Mouse (Mus musculus) left cerebral cortex, postnatal 36 days (tissue): ENCODE data around the gene Lamp3. TPM values are rescaled to one million over a fixed set of nuclear protein-coding genes. Genes with fewer than 3 reads are reported as not detected.
"Not testable (repeated sequence)": the region's sequence is repeated elsewhere in the genome, so short reads cannot be mapped to it uniquely, and the experiment has no call there.

ENCODE experiments used
- DNase-seq, 2 experiments: peaks; one replicate each; pipeline ENCODE4 v3.0.0; 2021 to 2022; ENCODE audit warnings: low spot score in 2 of 2, mixed read lengths in 1 of 2
- intact Hi-C: fragments of 180-260 bp; cut with DNase I; formaldehyde crosslinking; loops from one replicate; pipeline ENCODE4 v1.15.1; 2025
- total RNA-seq, 2 experiments: library from RNA; stranded (reverse); gene quantifications; 2 replicates each; pipeline ENCODE4 v1.2.3; 2021

Lamp3 gene
- under 1 TPM; 0.15 to 0.16 TPM for total RNA-seq

DNA sequence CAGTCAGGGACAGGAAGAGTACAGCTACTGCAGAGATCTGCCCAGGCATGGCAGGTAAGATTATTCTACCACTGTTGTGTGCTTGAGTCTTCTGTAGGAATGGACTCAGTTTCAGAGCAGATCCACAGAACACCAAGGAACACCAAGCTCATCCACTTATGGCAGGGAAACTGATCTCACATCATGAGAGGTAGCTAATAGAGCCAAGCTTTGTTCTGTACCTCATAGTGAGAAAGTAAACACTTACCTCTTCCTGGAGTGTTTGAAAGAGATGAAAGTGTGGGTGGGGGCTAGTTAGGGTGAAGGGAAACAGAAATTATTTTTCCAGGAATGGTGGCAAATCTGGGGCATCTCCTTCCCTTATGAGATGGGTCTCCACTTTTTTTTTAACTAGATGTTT, at the start of gene Lamp3:
Gene Lamp3 (minus strand): TSS at position 160 of the 400 bp plus-strand sequence.
- no peak for DNase-seq
- intact Hi-C loops, result no loop called here

DNA sequence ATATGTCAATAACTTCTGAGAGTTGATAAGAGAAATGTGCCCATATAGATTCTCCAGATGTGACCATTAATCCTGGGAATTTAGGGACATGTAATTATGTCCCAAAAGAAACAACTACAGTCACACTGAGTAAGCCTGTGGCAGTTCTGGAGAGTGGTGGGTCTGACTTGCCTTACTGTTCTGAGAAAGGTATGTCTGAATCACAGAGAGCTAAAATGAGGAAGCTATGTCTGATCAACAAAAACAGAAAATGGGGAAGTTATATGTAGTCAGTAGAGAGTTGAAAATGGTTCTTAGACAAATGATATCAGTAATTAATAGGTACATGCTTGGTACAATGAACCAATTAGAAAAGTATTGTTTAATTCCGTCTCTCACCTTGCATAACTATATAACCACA, 26.7 kb upstream of the Lamp3 start:
- no peak for DNase-seq
- intact Hi-C loops, result no loop called here

DNA sequence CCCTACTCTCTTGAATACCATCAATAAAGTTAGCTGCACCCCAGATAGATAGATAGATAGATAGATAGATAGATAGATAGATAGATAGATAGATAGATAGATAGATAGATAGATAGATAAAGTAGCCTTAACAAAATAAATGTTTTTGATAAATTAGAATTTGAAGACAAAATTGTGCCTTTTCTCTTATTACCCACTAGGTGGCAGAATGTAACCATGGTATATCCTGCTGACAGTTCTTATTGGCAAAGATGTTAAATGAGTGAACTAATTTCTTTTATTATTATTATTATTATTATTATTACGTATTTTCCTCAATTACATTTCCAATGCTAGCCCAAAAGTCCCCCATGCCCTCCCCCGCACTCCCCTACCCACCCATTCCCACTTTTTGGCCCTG, 18.0 kb upstream of the Lamp3 start:
- DNase-seq, intact Hi-C loops: not testable (repeated sequence)

DNA sequence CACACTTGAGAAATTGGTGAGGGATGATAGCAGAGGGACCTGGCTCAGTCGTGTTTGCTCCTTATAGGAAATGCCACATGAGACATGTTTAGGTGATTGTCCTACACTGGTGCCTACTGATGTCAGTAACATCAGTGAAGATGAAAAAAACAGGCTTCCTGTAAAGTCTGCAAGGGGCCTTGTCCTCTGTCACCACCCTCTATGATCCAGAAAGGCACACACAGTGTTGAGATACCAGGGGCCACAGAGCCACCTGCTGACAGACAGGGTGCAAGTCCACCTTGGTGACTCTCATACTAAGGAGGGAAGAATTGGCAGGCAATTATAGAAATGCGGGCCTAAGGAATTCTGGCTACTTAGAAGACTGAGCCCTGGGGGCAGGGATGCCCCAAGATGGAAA, 14.8 kb upstream of the Lamp3 start:
- DNase-seq, result no peak

DNA sequence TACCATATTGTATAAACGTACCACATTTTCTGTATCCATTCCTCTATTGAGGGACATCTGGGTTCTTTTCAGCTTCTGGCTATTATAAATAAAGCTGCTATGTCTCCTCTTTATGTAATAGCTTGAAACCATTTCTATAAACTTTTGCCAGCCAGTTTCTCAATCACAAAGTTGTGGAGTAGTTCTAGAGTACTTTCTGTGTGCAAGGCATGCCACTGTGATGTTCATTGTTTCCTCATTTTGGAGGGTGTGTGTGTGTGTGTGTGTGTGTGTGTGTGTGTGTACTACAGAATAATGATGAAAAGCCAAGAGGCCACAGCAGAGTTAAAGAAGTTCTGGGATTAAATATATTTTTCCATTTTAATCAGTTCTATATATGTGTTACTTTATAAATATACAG, 1.2 kb upstream of the Lamp3 start:
- intact Hi-C loops, result no loop called here
- DNase-seq, result no peak

More for the DNA sequence above, 14.8 kb upstream of the Lamp3 start:
- intact Hi-C loops, result no loop called here

DNA sequence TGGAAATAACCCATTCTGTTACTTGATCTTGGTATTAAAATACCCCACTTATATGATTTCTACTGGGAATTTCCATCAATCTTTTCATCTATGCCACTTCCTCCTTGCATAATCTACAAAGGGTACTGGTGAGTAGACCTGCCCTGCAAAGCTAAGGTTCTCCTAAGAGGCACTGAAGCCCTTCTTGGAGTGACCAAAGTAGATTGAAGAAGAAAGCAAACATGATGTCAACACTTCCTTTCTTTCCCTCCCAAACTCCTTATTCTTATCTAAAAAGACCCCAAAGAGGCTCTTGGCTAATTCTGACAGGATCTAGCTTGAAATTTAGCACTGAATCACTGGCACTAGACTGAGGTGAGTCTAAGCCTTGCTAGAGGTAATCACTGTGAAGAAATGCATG, 7.0 kb downstream of the Lamp3 start:
- no peak for DNase-seq
- intact Hi-C loops, result no loop called here

DNA sequence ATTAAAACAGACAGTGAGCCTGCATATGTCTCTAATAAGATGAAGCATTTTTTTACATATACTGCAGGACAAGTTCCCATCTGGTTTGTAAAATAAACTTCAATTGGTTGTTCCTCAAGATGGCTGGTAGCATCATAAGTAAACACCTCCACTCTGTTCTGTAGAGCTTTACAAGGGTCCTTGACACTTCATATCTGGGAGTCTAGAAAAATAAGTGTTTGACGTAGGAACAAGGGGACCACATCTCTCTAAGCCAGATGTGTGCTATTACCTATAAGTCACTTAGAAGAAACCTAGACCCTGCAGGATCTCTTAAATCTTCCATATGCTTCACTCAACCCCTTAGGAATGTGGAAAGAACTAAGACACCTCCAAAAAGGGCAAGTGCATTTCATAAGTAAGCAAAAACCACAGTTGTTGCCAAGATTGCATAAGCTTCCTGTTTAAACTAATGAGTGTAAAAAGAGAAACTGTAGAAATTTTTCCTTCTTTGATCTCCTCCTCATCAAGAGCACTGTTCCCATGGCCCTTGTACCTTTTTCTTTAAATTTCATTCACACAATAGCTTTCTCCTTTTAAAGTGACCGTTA, 35.3 kb downstream of the Lamp3 start:
- no peak for DNase-seq
- intact Hi-C loops, result no loop called here

DNA sequence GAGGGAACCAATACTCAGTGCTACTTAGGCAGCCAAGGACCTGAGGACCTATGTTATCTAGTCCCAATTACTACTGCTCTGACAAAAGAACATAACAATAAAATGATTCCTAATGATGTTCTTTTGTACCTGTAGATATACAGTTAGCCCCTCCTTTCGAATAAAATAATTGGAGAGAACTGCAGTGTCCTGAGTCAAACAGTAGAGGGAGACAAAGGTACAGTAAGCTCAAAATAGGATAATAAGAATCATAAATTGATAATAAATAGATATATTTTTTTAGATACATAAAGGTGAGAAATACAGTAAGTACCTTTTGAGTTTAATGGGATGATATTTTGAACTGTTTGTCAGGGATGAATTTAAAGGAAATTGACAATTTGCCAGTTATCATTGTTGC, 39.9 kb downstream of the Lamp3 start:
- DNase-seq, result no peak
- intact Hi-C loops, result no loop called here

DNA sequence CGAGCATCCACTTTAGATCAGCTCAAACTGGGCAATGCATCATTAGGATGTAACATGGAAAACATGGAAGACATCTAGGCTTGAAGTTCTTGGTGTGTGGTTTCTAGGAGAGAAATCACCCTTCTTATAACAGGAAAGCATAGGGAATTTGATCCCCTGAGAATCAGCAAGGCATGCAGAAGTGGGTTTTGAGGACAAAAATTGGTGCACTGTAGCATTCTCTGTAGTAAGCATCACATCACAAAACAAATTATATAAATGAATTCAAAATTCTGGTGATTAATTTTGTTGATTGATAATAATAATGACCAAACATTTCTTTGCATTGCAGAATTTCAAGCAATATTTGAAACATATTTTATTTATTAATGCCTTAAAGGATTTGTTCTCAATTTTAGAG, 76.4 kb downstream of the Lamp3 start, which contains the start of gene Olfr171:
Gene Olfr171 (minus strand): TSS at position 101 of the 400 bp plus-strand sequence.
- intact Hi-C loops, result no loop called here
- DNase-seq, result no peak

DNA sequence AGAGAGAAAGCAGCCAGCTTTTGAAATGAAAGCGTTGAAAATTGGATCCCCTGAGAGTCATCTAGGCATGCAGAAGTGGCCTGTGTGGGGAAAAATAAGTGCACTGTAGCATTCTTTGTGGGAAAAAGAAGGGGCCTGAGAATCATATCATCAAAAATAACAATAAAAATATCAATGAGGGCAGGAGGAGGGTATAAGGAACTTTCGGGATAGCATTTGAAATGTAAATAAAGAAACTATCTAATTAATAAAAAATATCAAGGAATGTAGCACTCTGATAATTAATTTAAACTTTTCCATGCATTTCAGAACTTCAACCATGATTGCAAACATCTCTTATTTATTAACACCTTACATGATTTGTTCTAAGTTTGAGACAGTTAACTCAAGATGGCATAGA, 94.4 kb downstream of the Lamp3 start, which contains the start of gene Olfr170:
Gene Olfr170 (minus strand): TSS at position 101 of the 400 bp plus-strand sequence.
- intact Hi-C loops, DNase-seq: not testable (repeated sequence)

Other genes starting within 250 kb of the Lamp3 start
- not detected for gene Olfr166, start 222.7 kb downstream of the Lamp3 start, total RNA-seq
- gene Olfr167, start 184.1 kb downstream of the Lamp3 start, total RNA-seq, result not detected
- not detected for gene Olfr168, start 170.8 kb downstream of the Lamp3 start, total RNA-seq
- gene Olfr169, start 134.6 kb downstream of the Lamp3 start, total RNA-seq, result not detected
- not detected for gene Olfr170, start 94.5 kb downstream of the Lamp3 start, total RNA-seq
- gene Olfr171, start 76.5 kb downstream of the Lamp3 start, total RNA-seq, result not detected
- gene B3gnt5, start 53.8 kb upstream of the Lamp3 start, total RNA-seq, result 1 to 10 TPM in 1 of 2 experiments, under 1 TPM in 1; 0.63 to 1.0 TPM